Mouse (Mus musculus): ENCODE measurements around the gene Pnma5. TPM values are rescaled to one million over a fixed set of nuclear protein-coding genes. Genes with fewer than 3 reads are reported as not detected.

Pnma5 gene
- total and polyA plus RNA-seq, 3 experiments, result 0.07 to 0.08 TPM; not detected in 1

- Histone ChIP-seq H3K4me3 (replicated peaks in 1 of 3; ENCODE audit: low read depth in 2 of 3, low read length in 2 of 3, poor library complexity in 1 of 3) (no peak overlapping the region), H3K4me1 (ENCODE audit: control insufficient read depth in 1 of 2, insufficient read depth in 2 of 2) (no peaks in the 10 kb centered on the region), H3K27ac (ENCODE audit: insufficient read depth, low read depth) (no peak overlapping the region), H3K27me3 (replicated peaks) (no peaks in the 10 kb centered on the region), H3K79me2 (replicated peaks; ENCODE audit: control insufficient read depth, extremely low read depth, insufficient read depth, poor library complexity, severe bottlenecking) (no peaks in the 10 kb centered on the region), H3K9ac (ENCODE audit: insufficient read depth, low read depth) (no peak overlapping the region), H3K36me3 (replicated peaks in 1 of 2; ENCODE audit: control insufficient read depth in 1 of 2, insufficient read depth in 1 of 2, low read length in 1 of 2) (no peaks in the 10 kb centered on the region), H3K9me3 (replicated peaks; ENCODE audit: low read length) (no peaks in the 10 kb centered on the region), H3K4me2 (ENCODE audit: insufficient read depth, low read depth, poor library complexity, severe bottlenecking) (no peak overlapping the region)
- DNase-seq (ENCODE audit: extremely low read depth), result no peak
- dilution Hi-C loops (cut with MboI; ENCODE audit: extremely low pct_ligation_motif_present, extremely low pct_unique_long_range_greater_than_20kb, low sequenced_read_pairs) (no loop called here), in situ Hi-C loops (cut with MboI; ENCODE audit: low pct_ligation_motif_present, low pct_unique_long_range_greater_than_20kb, low sequenced_read_pairs) (no loop called here)
- no peak for TF ChIP-seq BHLHE40 (IDR thresholded peaks at IDR 0.05; ENCODE audit: low read depth, low read length)
These were observed 51.3 kb downstream of the Pnma5 start for GRCm38 (mm10) chrX:72985607-72986006.

Other genes starting within 250 kb of the Pnma5 start
- gene Gabrq, start 211.9 kb downstream of the Pnma5 start, total RNA-seq (2012; rRNA removed), result not detected in 2 replicates
- gene Gabrq, start 211.9 kb downstream of the Pnma5 start, total RNA-seq (2014; rRNA removed), result not detected in 2 replicates
- gene Gabrq, start 211.9 kb downstream of the Pnma5 start, polyA plus RNA-seq (2012; ENCODE audit: insufficient read length, low read depth), result not detected in 2 replicates
- 31.4 and 38.4 TPM in 2 replicates for gene Cetn2, start 118.7 kb downstream of the Pnma5 start, total RNA-seq (2012; rRNA removed)
- 65.3 and 78.6 TPM in 2 replicates for gene Cetn2, start 118.7 kb downstream of the Pnma5 start, total RNA-seq (2014; rRNA removed)
- 52.1 and 55.9 TPM in 2 replicates for gene Cetn2, start 118.7 kb downstream of the Pnma5 start, polyA plus RNA-seq (2012; ENCODE audit: insufficient read length, low read depth)
- 7.0 and 7.3 TPM in 2 replicates for gene Nsdhl, start 118.5 kb downstream of the Pnma5 start, total RNA-seq (2012; rRNA removed)
- gene Nsdhl, start 118.5 kb downstream of the Pnma5 start, total RNA-seq (2014; rRNA removed), result 12.9 and 17.8 TPM in 2 replicates
- 20.0 and 20.5 TPM in 2 replicates for gene Nsdhl, start 118.5 kb downstream of the Pnma5 start, polyA plus RNA-seq (2012; ENCODE audit: insufficient read length, low read depth)
- gene Zfp185, start 49.8 kb downstream of the Pnma5 start, total RNA-seq (2012; rRNA removed), result not detected in 2 replicates
- not detected in 2 replicates for gene Zfp185, start 49.8 kb downstream of the Pnma5 start, total RNA-seq (2014; rRNA removed)
- not detected in 2 replicates for gene Zfp185, start 49.8 kb downstream of the Pnma5 start, polyA plus RNA-seq (2012; ENCODE audit: insufficient read length, low read depth)
- gene Pnma3, start 27.7 kb upstream of the Pnma5 start, total RNA-seq (2012; rRNA removed), result not detected in 2 replicates
- gene Pnma3, start 27.7 kb upstream of the Pnma5 start, total RNA-seq (2014; rRNA removed), result not detected in 2 replicates
- not detected in 2 replicates for gene Pnma3, start 27.7 kb upstream of the Pnma5 start, polyA plus RNA-seq (2012; ENCODE audit: insufficient read length, low read depth)
- gene Xlr4a, start 45.4 kb upstream of the Pnma5 start, total RNA-seq (2012; rRNA removed), result 1.3 and 2.3 TPM in 2 replicates
- 0.39 and 1.7 TPM in 2 replicates for gene Xlr4a, start 45.4 kb upstream of the Pnma5 start, total RNA-seq (2014; rRNA removed)
- 0.95 TPM in 1 of 2 replicates, not detected in the other for gene Xlr4a, start 45.4 kb upstream of the Pnma5 start, polyA plus RNA-seq (2012; ENCODE audit: insufficient read length, low read depth)
- 18.5 and 24.1 TPM in 2 replicates for gene Xlr3a, start 60.0 kb upstream of the Pnma5 start, total RNA-seq (2012; rRNA removed)
- 18.1 and 19.5 TPM in 2 replicates for gene Xlr3a, start 60.0 kb upstream of the Pnma5 start, total RNA-seq (2014; rRNA removed)
- 10.5 and 13.6 TPM in 2 replicates for gene Xlr3a, start 60.0 kb upstream of the Pnma5 start, polyA plus RNA-seq (2012; ENCODE audit: insufficient read length, low read depth)
- 0.17 and 0.55 TPM in 2 replicates for gene Gm14685, start 79.9 kb upstream of the Pnma5 start, total RNA-seq (2012; rRNA removed)
- 0.47 and 0.59 TPM in 2 replicates for gene Gm14685, start 79.9 kb upstream of the Pnma5 start, total RNA-seq (2014; rRNA removed)
- 1.1 and 1.5 TPM in 2 replicates for gene Gm14685, start 79.9 kb upstream of the Pnma5 start, polyA plus RNA-seq (2012; ENCODE audit: insufficient read length, low read depth)
- gene Xlr5b, start 111.7 kb upstream of the Pnma5 start, total RNA-seq (2012; rRNA removed), result not detected in 2 replicates
- not detected in 2 replicates for gene Xlr5b, start 111.7 kb upstream of the Pnma5 start, total RNA-seq (2014; rRNA removed)
- not detected in 2 replicates for gene Xlr5b, start 111.7 kb upstream of the Pnma5 start, polyA plus RNA-seq (2012; ENCODE audit: insufficient read length, low read depth)
- 0.08 and 0.21 TPM in 2 replicates for gene DXBay18, start 112.3 kb upstream of the Pnma5 start, total RNA-seq (2012; rRNA removed)
- 0.15 TPM in 1 of 2 replicates, not detected in the other for gene DXBay18, start 112.3 kb upstream of the Pnma5 start, total RNA-seq (2014; rRNA removed)
- 0.43 TPM in 1 of 2 replicates, not detected in the other for gene DXBay18, start 112.3 kb upstream of the Pnma5 start, polyA plus RNA-seq (2012; ENCODE audit: insufficient read length, low read depth)
- not detected in 2 replicates for gene Spin2d, start 139.9 kb upstream of the Pnma5 start, total RNA-seq (2012; rRNA removed)
- not detected in 2 replicates for gene Spin2d, start 139.9 kb upstream of the Pnma5 start, total RNA-seq (2014; rRNA removed)
- not detected in 2 replicates for gene Spin2d, start 139.9 kb upstream of the Pnma5 start, polyA plus RNA-seq (2012; ENCODE audit: insufficient read length, low read depth)
- gene Xlr3b, start 155.1 kb upstream of the Pnma5 start, total RNA-seq (2012; rRNA removed), result 3.1 and 3.4 TPM in 2 replicates
- 2.3 and 3.7 TPM in 2 replicates for gene Xlr3b, start 155.1 kb upstream of the Pnma5 start, total RNA-seq (2014; rRNA removed)
- 1.4 and 1.8 TPM in 2 replicates for gene Xlr3b, start 155.1 kb upstream of the Pnma5 start, polyA plus RNA-seq (2012; ENCODE audit: insufficient read length, low read depth)
- gene Xlr4b, start 177.2 kb upstream of the Pnma5 start, total RNA-seq (2012; rRNA removed), result 29.5 and 36.0 TPM in 2 replicates
- 107 and 126 TPM in 2 replicates for gene Xlr4b, start 177.2 kb upstream of the Pnma5 start, total RNA-seq (2014; rRNA removed)
- 65.7 and 68.6 TPM in 2 replicates for gene Xlr4b, start 177.2 kb upstream of the Pnma5 start, polyA plus RNA-seq (2012; ENCODE audit: insufficient read length, low read depth)
- 3.5 and 4.9 TPM in 2 replicates for gene F8a, start 191.2 kb upstream of the Pnma5 start, total RNA-seq (2012; rRNA removed)
- 3.5 and 4.9 TPM in 2 replicates for gene F8a, start 191.2 kb upstream of the Pnma5 start, total RNA-seq (2014; rRNA removed)
- 3.7 and 5.0 TPM in 2 replicates for gene F8a, start 191.2 kb upstream of the Pnma5 start, polyA plus RNA-seq (2012; ENCODE audit: insufficient read length, low read depth)
- 35.6 and 38.0 TPM in 2 replicates for gene Xlr4c, start 206.0 kb upstream of the Pnma5 start, total RNA-seq (2012; rRNA removed)
- 75.0 and 97.6 TPM in 2 replicates for gene Xlr4c, start 206.0 kb upstream of the Pnma5 start, total RNA-seq (2014; rRNA removed)
- 61.1 and 67.8 TPM in 2 replicates for gene Xlr4c, start 206.0 kb upstream of the Pnma5 start, polyA plus RNA-seq (2012; ENCODE audit: insufficient read length, low read depth)
- 12.7 and 12.9 TPM in 2 replicates for gene Xlr3c, start 228.3 kb upstream of the Pnma5 start, total RNA-seq (2012; rRNA removed)
- gene Xlr3c, start 228.3 kb upstream of the Pnma5 start, total RNA-seq (2014; rRNA removed), result 4.5 and 6.0 TPM in 2 replicates
- 2.3 and 3.9 TPM in 2 replicates for gene Xlr3c, start 228.3 kb upstream of the Pnma5 start, polyA plus RNA-seq (2012; ENCODE audit: insufficient read length, low read depth)

Data from CH12.LX (cell line).